Mouse (Mus musculus) ES-E14 (cell line): Measurements from ENCODE around the gene Wdr73. TPM values are rescaled to one million over a fixed set of nuclear protein-coding genes. Genes with fewer than 3 reads are reported as not detected.

Experiments
- DNase-seq: peaks from one replicate; pipeline ENCODE4 v3.0.0-alpha.2; 2013; ENCODE audit warnings: low read depth, low spot score
- H3K27ac ChIP-seq: 2 replicates; pipeline ENCODE4 v1.5.1; 2012; ENCODE audit warnings: low read depth, mild to moderate bottlenecking, low read length, moderate library complexity, mixed read lengths; ENCODE audit not compliant: poor library complexity, insufficient read depth, severe bottlenecking
- H3K36me3 ChIP-seq: 2 replicates; pipeline ENCODE4 v1.6.1; 2012; ENCODE audit warnings: mild to moderate bottlenecking, low read length, moderate library complexity, mixed read lengths; ENCODE audit not compliant: control insufficient read depth, poor library complexity, insufficient read depth, severe bottlenecking
- H3K4me1 ChIP-seq, 2 experiments: fragments of 150-350 bp in 1 of 2; sonication (generic) in 1 of 2; 2 replicates each; pipeline ENCODE4 v1.6.1; 2012; ENCODE audit warnings: low read length in 2 of 2, mild to moderate bottlenecking in 1 of 2, mixed read lengths in 1 of 2; ENCODE audit not compliant: control insufficient read depth in 2 of 2, insufficient read depth in 2 of 2, poor library complexity in 1 of 2
- H3K4me3 ChIP-seq, 2 experiments: fragments of 150-350 bp in 1 of 2; sonication (generic) in 1 of 2; 2 replicates each; pipeline ENCODE4 v1.5.1; 2012; ENCODE audit warnings: low read length in 2 of 2, low read depth in 1 of 2, mild to moderate bottlenecking in 1 of 2, mixed read lengths in 1 of 2; ENCODE audit not compliant: insufficient read depth in 1 of 2, poor library complexity in 1 of 2, severe bottlenecking in 1 of 2
- H3K9ac ChIP-seq: 2 replicates; pipeline ENCODE4 v1.6.1; 2012; ENCODE audit warnings: low read depth, mild to moderate bottlenecking, low read length, mixed read lengths; ENCODE audit not compliant: poor library complexity, insufficient read depth, severe bottlenecking
- H3K9me3 ChIP-seq: fragments of 150-350 bp; sonication (generic); 2 replicates; pipeline ENCODE4 v1.6.1; 2012; ENCODE audit warnings: low read depth, mild to moderate bottlenecking, low read length; ENCODE audit not compliant: control insufficient read depth, insufficient read depth
- CHD2 ChIP-seq: IDR thresholded peaks from 2 replicates; pipeline ENCODE4 v1.6.1; 2014; ENCODE audit warnings: mild to moderate bottlenecking, low read depth, low read length, inconsistent platforms
- HCFC1 ChIP-seq: IDR thresholded peaks from 2 replicates; pipeline ENCODE4 v1.6.1; 2012; ENCODE audit warnings: low read length, inconsistent platforms, borderline replicate concordance; ENCODE audit not compliant: insufficient read depth
- MAFK ChIP-seq: IDR thresholded peaks from 2 replicates; pipeline ENCODE4 v1.6.1; 2014; ENCODE audit warnings: mild to moderate bottlenecking, low read depth, low read length, inconsistent platforms; ENCODE audit not compliant: insufficient read depth
- ZC3H11A ChIP-seq: IDR thresholded peaks from 2 replicates; pipeline ENCODE4 v1.6.1; 2012; ENCODE audit warnings: low read depth, mild to moderate bottlenecking, inconsistent platforms, low read length, borderline replicate concordance
- ZNF384 ChIP-seq: IDR thresholded peaks from 2 replicates; pipeline ENCODE4 v1.6.1; 2012; ENCODE audit warnings: low read depth, low read length, inconsistent platforms
- in situ Hi-C, 2 experiments: fragments of 600-800 bp; cut with MboI; formaldehyde crosslinking; loops; one replicate each; pipeline ENCODE4 v1.15.1; 2025; ENCODE audit warnings: low sequenced_read_pairs in 2 of 2, inconsistent platforms in 1 of 2; ENCODE audit not compliant: unreplicated experiment in 2 of 2
- total RNA-seq: library from RNA; depleted of rRNA; stranded (reverse); fragments of 300-350 nt; gene quantifications from 2 replicates; pipeline ENCODE4 v1.2.3, GENCODE M21; 2012

Gene Wdr73
- total RNA-seq, 1 experiment, result 38.2 TPM

- no peaks in the 10 kb centered on the region for H3K36me3 ChIP-seq
- H3K4me3 ChIP-seq, result peak overlapping the region; percentile 68 to 70
- no peak for DNase-seq
- peaks cover 10 to 13% of the 10 kb centered on the region in 2 experiments; a peak in 3 of 4 replicates for H3K4me1 ChIP-seq
- peak overlapping the region; percentile 84 for H3K9ac ChIP-seq
- in situ Hi-C loops, result loop anchor here in 1 of 2 experiments (10.0 kb wide), 1 partner anchor 111 kb away; no protein-coding TSS in a partner anchor
- TF ChIP-seq CHD2, result no peak
- no peaks in the 10 kb centered on the region for H3K9me3 ChIP-seq
- peak overlapping the region; percentile 68 for H3K27ac ChIP-seq
These were observed 55.3 kb downstream of the Wdr73 start for GRCm38 (mm10) chr7:80845621-80846279.

GRCm38 (mm10) chr7:80844691-80845090 is 56.4 kb downstream of the Wdr73 start:
- H3K9ac ChIP-seq, result no peak overlapping the region
- H3K4me3 ChIP-seq, result no peak overlapping the region
- no peak for DNase-seq
- peaks cover 12 to 13% of the 10 kb centered on the region in 2 experiments; a peak in 3 of 4 replicates for H3K4me1 ChIP-seq
- no peak overlapping the region; the same call in 1 of the 2 replicates for H3K27ac ChIP-seq
- in situ Hi-C loops, result loop anchor here in 1 of 2 experiments (10.0 kb wide), 1 partner anchor 110 kb away; no protein-coding TSS in a partner anchor
- TF ChIP-seq ZC3H11A (no peak), HCFC1 (no peak), MAFK (no peak), CHD2 (no peak), ZNF384 (no peak)
- H3K36me3 ChIP-seq, result no peaks in the 10 kb centered on the region
- H3K9me3 ChIP-seq, result no peaks in the 10 kb centered on the region

GRCm38 (mm10) chr7:80843910-80844640 is 57.0 kb downstream of the Wdr73 start:
- no peak for DNase-seq
- in situ Hi-C loops, result loop anchor here in 1 of 2 experiments (10.0 kb wide), 1 partner anchor 109 kb away; no protein-coding TSS in a partner anchor

GRCm38 (mm10) chr7:80843176-80843575 is 57.9 kb downstream of the Wdr73 start:
- in situ Hi-C loops, result loop anchor here in 1 of 2 experiments (10.0 kb wide), 1 partner anchor 108 kb away; no protein-coding TSS in a partner anchor
- Histone ChIP-seq H3K4me3 (no peak overlapping the region), H3K9ac (no peak overlapping the region), H3K36me3 (no peaks in the 10 kb centered on the region), H3K9me3 (no peaks in the 10 kb centered on the region), H3K27ac (no peak overlapping the region; the same call in 1 of the 2 replicates), H3K4me1 (peaks cover 12 to 13% of the 10 kb centered on the region in 2 experiments; a peak in 3 of 4 replicates)
- TF ChIP-seq CHD2 (no peak), ZC3H11A (no peak), MAFK (no peak), ZNF384 (no peak), HCFC1 (no peak)
- DNase-seq, result no peak

More at GRCm38 (mm10) chr7:80843910-80844640, 57.0 kb downstream of the Wdr73 start:
- Histone ChIP-seq H3K4me3 (no peak overlapping the region), H3K4me1 (peaks cover 12 to 13% of the 10 kb centered on the region in 2 experiments; a peak in 3 of 4 replicates), H3K36me3 (no peaks in the 10 kb centered on the region), H3K9me3 (no peaks in the 10 kb centered on the region), H3K9ac (no peak overlapping the region), H3K27ac (peak overlapping the region; percentile 7; the same call in 1 of the 2 replicates)
- peak; percentile 75; the same call in 1 of the 2 replicates for TF ChIP-seq ZNF384
- no peak for TF ChIP-seq MAFK
- TF ChIP-seq CHD2, result peak; percentile 49; the same call in 1 of the 2 replicates
- no peak for TF ChIP-seq ZC3H11A
- TF ChIP-seq HCFC1, result no peak
